Mouse (Mus musculus) forebrain, postnatal 0 days (tissue): ENCODE data around the gene Hif3a. TPM values are rescaled to one million over a fixed set of nuclear protein-coding genes. Genes with fewer than 3 reads are reported as not detected.
A peak's percentile ranks its signal among the peaks of the same experiment; 100 is the strongest.

ENCODE experiments used
- ATAC-seq: fragments of 200-750 bp; cut with Nextera tagmentation; 2 replicates; pipeline ENCODE4 v1.8.0; 2017; ENCODE audit warnings: mild to moderate bottlenecking, moderate library complexity
- DNase-seq: peaks from one replicate; pipeline ENCODE4 v3.0.0-alpha.2; 2015
- H3K27ac ChIP-seq: fragments of 300-500 bp; sonication (generic); 2 replicates; pipeline ENCODE4 v1.5.1; 2014; ENCODE audit warnings: low read depth, mild to moderate bottlenecking, antibody characterized with exemption, low read length, moderate library complexity, mixed read lengths
- H3K27me3 ChIP-seq: fragments of 300-500 bp; sonication (generic); 2 replicates; pipeline ENCODE4 v1.6.1; 2014; ENCODE audit warnings: mild to moderate bottlenecking, low read length, mixed read lengths; ENCODE audit not compliant: insufficient read depth
- H3K36me3 ChIP-seq: fragments of 300-500 bp; sonication (generic); 2 replicates; pipeline ENCODE4 v1.6.1; 2014; ENCODE audit warnings: mild to moderate bottlenecking, moderate library complexity; ENCODE audit not compliant: insufficient read depth
- H3K4me1 ChIP-seq: fragments of 300-500 bp; sonication (generic); 2 replicates; pipeline ENCODE4 v1.6.1; 2014; ENCODE audit warnings: antibody characterized with exemption; ENCODE audit not compliant: insufficient read depth
- H3K4me2 ChIP-seq: fragments of 300-500 bp; sonication (generic); 2 replicates; pipeline ENCODE4 v1.6.1; 2014; ENCODE audit warnings: low read depth, mild to moderate bottlenecking, moderate library complexity
- H3K4me3 ChIP-seq: fragments of 300-500 bp; sonication (generic); 2 replicates; pipeline ENCODE4 v1.5.1; 2014; ENCODE audit warnings: low read depth, low read length, mixed read lengths
- H3K9ac ChIP-seq: fragments of 300-500 bp; sonication (generic); 2 replicates; pipeline ENCODE4 v1.6.1; 2014; ENCODE audit warnings: mild to moderate bottlenecking
- H3K9me3 ChIP-seq: fragments of 300-500 bp; sonication (generic); 2 replicates; pipeline ENCODE4 v1.6.1; 2016; ENCODE audit warnings: low read length
- CTCF ChIP-seq: sonication (generic); IDR thresholded peaks from 2 replicates; pipeline ENCODE4 v1.5.1; 2016; ENCODE audit warnings: antibody characterized with exemption, control low read depth, low read depth
- WGBS: fragments of 180-500 bp; shearing (Covaris S2); extraction: QIAGEN DNeasy Blood & Tissue Kit; methylation state at CpG from one replicate; pipeline ENCODE4 v1.1.7; 2014; 5-methylcytosine and 5-hydroxymethylcytosine counted together
- polyA plus RNA-seq: library from polyadenylated mRNA; unstranded; fragments of >200 nt; fragmentation: Nextera tagmentation; extraction: Ambion mirVana; gene quantifications from 2 replicates; pipeline ENCODE4 v1.2.1, GENCODE M21; 2015
- total RNA-seq: library from RNA; depleted of rRNA; stranded (reverse); fragments of >200 nt; gene quantifications from 2 replicates; pipeline ENCODE4 v1.2.3, GENCODE M21; 2014

Hif3a gene
- total and polyA plus RNA-seq, 2 experiments from 2014 or later, result 2.0 to 12.2 TPM

- Histone ChIP-seq H3K27ac (no peak overlapping the region), H3K27me3 (no peaks in the 10 kb centered on the region), H3K36me3 (no peaks in the 10 kb centered on the region), H3K9me3 (no peaks in the 10 kb centered on the region), H3K4me3 (no peak overlapping the region), H3K4me2 (no peak overlapping the region), H3K9ac (no peak overlapping the region), H3K4me1 (no peaks in the 10 kb centered on the region)
- WGBS, result 90% methylated on average over 10 of the region's 10 CpGs
- ATAC-seq (no peak), DNase-seq (no peak)
- no peak for TF ChIP-seq CTCF
These were observed 13.6 kb downstream of the Hif3a start for GRCm38 (mm10) chr7:17048431-17049190.

GRCm38 (mm10) chr7:17047041-17047682 is 15.1 kb downstream of the Hif3a start:
- WGBS, result 79% methylated on average over 5 of the region's 5 CpGs
- H3K4me3 ChIP-seq, result no peak overlapping the region
- no peaks in the 10 kb centered on the region for H3K9me3 ChIP-seq
- no peak overlapping the region for H3K27ac ChIP-seq
- H3K9ac ChIP-seq, result no peak overlapping the region
- no peak for DNase-seq
- no peak for TF ChIP-seq CTCF
- no peaks in the 10 kb centered on the region for H3K27me3 ChIP-seq
- H3K36me3 ChIP-seq, result no peaks in the 10 kb centered on the region
- no peaks in the 10 kb centered on the region for H3K4me1 ChIP-seq
- ATAC-seq, result no peak
- no peak overlapping the region for H3K4me2 ChIP-seq

GRCm38 (mm10) chr7:17045743-17046142 is 16.5 kb downstream of the Hif3a start:
- DNase-seq (no peak), ATAC-seq (no peak)
- Histone ChIP-seq H3K9me3 (no peaks in the 10 kb centered on the region), H3K9ac (no peak overlapping the region), H3K36me3 (no peaks in the 10 kb centered on the region), H3K27me3 (no peaks in the 10 kb centered on the region), H3K4me2 (no peak overlapping the region), H3K4me3 (no peak overlapping the region), H3K27ac (no peak overlapping the region), H3K4me1 (no peaks in the 10 kb centered on the region)
- no peak for TF ChIP-seq CTCF
- WGBS, result 36% methylated on average over 1 of the region's 1 CpGs

DNA sequence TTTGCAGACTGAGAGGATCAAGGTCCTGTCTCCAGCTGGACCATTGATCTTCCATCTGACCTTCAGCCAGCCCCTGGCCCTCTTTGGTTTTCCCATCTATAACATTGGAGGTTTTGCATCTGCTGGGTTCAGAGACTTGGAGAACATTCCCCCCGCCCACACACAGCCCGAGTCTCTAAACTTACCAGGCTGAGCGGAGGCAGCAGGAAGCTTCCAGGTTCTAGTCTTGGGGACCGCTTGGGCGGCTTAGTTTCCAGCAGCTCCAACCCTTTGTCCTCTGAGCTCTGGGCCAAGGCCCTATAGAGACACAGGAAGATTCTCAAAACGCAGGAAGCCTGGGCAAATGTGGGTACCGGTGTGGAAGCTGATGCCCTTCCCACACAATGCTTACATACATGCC is 22.9 kb downstream of the Hif3a start:
- TF ChIP-seq CTCF, result no peak
- no peak overlapping the region for H3K9ac ChIP-seq
- no peaks in the 10 kb centered on the region for H3K36me3 ChIP-seq
- no peak for DNase-seq
- ATAC-seq, result no peak
- no peak overlapping the region for H3K4me3 ChIP-seq
- H3K27me3 ChIP-seq, result no peaks in the 10 kb centered on the region
- 94% methylated on average over 7 of the region's 7 CpGs for WGBS
- H3K9me3 ChIP-seq, result no peaks in the 10 kb centered on the region
- H3K4me2 ChIP-seq, result no peak overlapping the region
- no peak overlapping the region for H3K27ac ChIP-seq
- no peaks in the 10 kb centered on the region for H3K4me1 ChIP-seq

- Histone ChIP-seq H3K27ac (no peak overlapping the region), H3K27me3 (no peaks in the 10 kb centered on the region), H3K36me3 (no peaks in the 10 kb centered on the region), H3K9ac (no peak overlapping the region), H3K9me3 (no peaks in the 10 kb centered on the region), H3K4me2 (no peak overlapping the region), H3K4me1 (no peaks in the 10 kb centered on the region), H3K4me3 (no peak overlapping the region)
- TF ChIP-seq CTCF, result no peak
- DNase-seq, result no peak
- 44% methylated on average over 9 of the region's 9 CpGs for WGBS
- 0 out of 2 replicates have a peak, but pooled peaks have one; percentile 20 for ATAC-seq
These were observed 24.1 kb downstream of the Hif3a start for GRCm38 (mm10) chr7:17038018-17038695.

- H3K4me1 ChIP-seq, result peaks cover 11% of the 10 kb centered on the region; the same call in 1 of the 2 replicates
- H3K27me3 ChIP-seq, result no peaks in the 10 kb centered on the region
- H3K9ac ChIP-seq, result no peak overlapping the region
- H3K27ac ChIP-seq, result no peak overlapping the region
- ATAC-seq (no peak), DNase-seq (no peak)
- no peak for TF ChIP-seq CTCF
- WGBS, result 86% methylated on average over 7 of the region's 7 CpGs
- H3K9me3 ChIP-seq, result no peaks in the 10 kb centered on the region
- H3K4me3 ChIP-seq, result no peak overlapping the region
- no peak overlapping the region for H3K4me2 ChIP-seq
- no peaks in the 10 kb centered on the region for H3K36me3 ChIP-seq
These were observed 32.0 kb downstream of the Hif3a start for GRCm38 (mm10) chr7:17030239-17030638.

DNA sequence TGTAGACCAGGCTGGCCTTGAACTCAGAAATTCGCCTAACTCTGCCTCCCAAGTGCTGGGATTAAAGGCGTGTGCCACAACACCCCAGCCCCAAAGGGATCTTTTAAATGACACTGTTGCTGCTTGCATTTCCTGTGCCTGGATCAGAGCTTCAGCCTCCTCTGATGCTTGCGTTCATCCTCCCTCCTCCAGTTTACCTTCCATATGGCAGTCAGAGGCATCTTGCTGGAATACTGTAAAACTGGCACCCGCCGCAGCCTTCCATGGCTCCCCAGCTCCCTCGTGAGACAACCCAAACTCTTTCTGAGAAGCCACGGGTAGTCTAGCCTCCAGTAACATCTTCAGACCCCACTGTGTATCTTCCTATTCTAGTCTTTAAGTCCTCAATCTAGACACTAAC is 33.3 kb downstream of the Hif3a start:
- 67% methylated on average over 7 of the region's 7 CpGs for WGBS
- DNase-seq, result no peak

More for the DNA sequence above, 33.3 kb downstream of the Hif3a start:
- no peak for ATAC-seq
- Histone ChIP-seq H3K4me3 (no peak overlapping the region), H3K4me2 (no peak overlapping the region), H3K27me3 (no peaks in the 10 kb centered on the region), H3K9ac (no peak overlapping the region), H3K4me1 (peaks cover 11% of the 10 kb centered on the region; the same call in 1 of the 2 replicates), H3K27ac (no peak overlapping the region), H3K9me3 (no peaks in the 10 kb centered on the region), H3K36me3 (peaks cover 5% of the 10 kb centered on the region; the same call in 1 of the 2 replicates)
- TF ChIP-seq CTCF, result no peak
